Mouse (Mus musculus): ENCODE results near the gene Ogdhl. TPM values are rescaled to one million over a fixed set of nuclear protein-coding genes. Genes with fewer than 3 reads are reported as not detected.

Ogdhl gene
- polyA plus RNA-seq (2014; fragmentation: Nextera tagmentation; extraction: Ambion mirVana) = 17.8 and 19.9 TPM in 2 replicates

GRCm38 (mm10) chr14:32321732-32322685, at the start of gene Ogdhl:
Gene Ogdhl (plus strand): TSS chr14:32322019.
- DNase-seq (ENCODE audit: low spot score) (peak; percentile 94), ATAC-seq (replicated peaks; ENCODE audit: low FRiP score, low TSS enrichment, low read depth) (peak; percentile 88)
- peak within 1 kb of the TSS; percentile 77 for H3K4me2 ChIP-seq (ENCODE audit: low read length)
- no peaks in the 10 kb centered on the region for H3K4me1 ChIP-seq (replicated peaks; ENCODE audit: control insufficient read depth, insufficient read depth, low read length)
- H3K27me3 ChIP-seq (replicated peaks; ENCODE audit: control insufficient read depth, insufficient read depth, low read length) = no peaks in the 10 kb centered on the region
- WGBS = 2% methylated on average over 49 of the region's 50 CpGs
- no peaks in the 10 kb centered on the region for H3K36me3 ChIP-seq (ENCODE audit: control insufficient read depth, insufficient read depth, low read length)
- H3K4me3 ChIP-seq (ENCODE audit: low read depth, low read length) = peak within 1 kb of the TSS; percentile 76
- H3K9me3 ChIP-seq (ENCODE audit: control insufficient read depth, low read length) = no peaks in the 10 kb centered on the region
- H3K27ac ChIP-seq (ENCODE audit: low read depth) = no peak within 1 kb of the TSS
- H3K9ac ChIP-seq (ENCODE audit: low read length) = peak within 1 kb of the TSS; percentile 67

DNA sequence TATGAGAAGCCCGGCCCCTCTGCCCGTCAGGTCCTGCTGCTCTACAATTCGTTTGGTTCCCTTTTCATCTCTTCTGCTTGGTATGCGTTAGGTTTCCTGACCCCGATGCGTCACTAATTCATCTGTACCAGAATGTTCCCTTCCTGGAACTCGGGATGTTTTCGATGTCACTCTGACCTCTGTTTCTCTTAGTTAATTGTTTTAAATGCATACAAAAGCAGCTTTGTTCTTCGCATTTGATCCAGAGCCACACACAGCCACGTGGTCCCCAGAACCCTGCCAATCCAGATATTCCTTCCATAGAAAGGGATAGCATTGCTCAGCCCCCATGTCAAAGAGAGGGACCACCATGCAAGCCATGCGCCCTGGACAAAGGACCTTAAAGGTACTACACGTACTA, 20.2 kb upstream of the Ogdhl start:
- Histone ChIP-seq H3K27me3 (replicated peaks; ENCODE audit: control insufficient read depth, insufficient read depth, low read length) (no peaks in the 10 kb centered on the region), H3K36me3 (ENCODE audit: control insufficient read depth, insufficient read depth, low read length) (peaks cover 22% of the 10 kb centered on the region), H3K27ac (ENCODE audit: low read depth) (no peak overlapping the region), H3K4me1 (replicated peaks; ENCODE audit: control insufficient read depth, insufficient read depth, low read length) (no peaks in the 10 kb centered on the region), H3K9me3 (ENCODE audit: control insufficient read depth, low read length) (no peaks in the 10 kb centered on the region), H3K4me2 (ENCODE audit: low read length) (no peak overlapping the region), H3K9ac (ENCODE audit: low read length) (no peak overlapping the region), H3K4me3 (ENCODE audit: low read depth, low read length) (no peak overlapping the region)
- ATAC-seq (replicated peaks; ENCODE audit: low FRiP score, low TSS enrichment, low read depth) (no peak), DNase-seq (ENCODE audit: low spot score) (no peak)
- WGBS = 74% methylated on average over 12 of the region's 12 CpGs

DNA sequence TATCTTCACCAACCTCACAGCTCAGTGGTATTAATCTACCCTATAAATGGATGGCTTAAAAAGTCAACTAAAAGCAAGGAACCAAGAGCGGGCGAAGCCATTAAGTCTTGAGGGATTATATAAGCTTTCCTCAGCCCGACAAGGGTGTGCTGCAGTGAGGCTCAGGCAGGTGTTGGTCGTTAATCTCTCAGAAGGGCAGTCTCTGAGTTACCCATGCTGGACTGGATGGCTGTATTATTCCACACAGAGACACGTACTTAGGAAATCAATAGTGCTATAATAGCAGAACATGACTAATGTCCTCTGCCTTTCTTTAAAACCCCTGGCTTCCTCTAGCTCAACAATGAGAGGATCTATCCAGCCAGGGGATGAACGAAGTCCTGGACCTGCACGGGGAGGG, 19.4 kb upstream of the Ogdhl start:
- WGBS = 64% methylated on average over 7 of the region's 7 CpGs
- no peaks in the 10 kb centered on the region for H3K4me1 ChIP-seq (replicated peaks; ENCODE audit: control insufficient read depth, insufficient read depth, low read length)
- H3K4me3 ChIP-seq (ENCODE audit: low read depth, low read length) = no peak overlapping the region
- no peak overlapping the region for H3K9ac ChIP-seq (ENCODE audit: low read length)
- H3K27me3 ChIP-seq (replicated peaks; ENCODE audit: control insufficient read depth, insufficient read depth, low read length) = no peaks in the 10 kb centered on the region
- DNase-seq (ENCODE audit: low spot score) (no peak), ATAC-seq (replicated peaks; ENCODE audit: low FRiP score, low TSS enrichment, low read depth) (no peak)
- H3K9me3 ChIP-seq (ENCODE audit: control insufficient read depth, low read length) = no peaks in the 10 kb centered on the region
- H3K27ac ChIP-seq (ENCODE audit: low read depth) = no peak overlapping the region
- H3K36me3 ChIP-seq (ENCODE audit: control insufficient read depth, insufficient read depth, low read length) = peaks cover 14% of the 10 kb centered on the region; the same call in 1 of the 2 replicates
- no peak overlapping the region for H3K4me2 ChIP-seq (ENCODE audit: low read length)

- no peak for DNase-seq (ENCODE audit: low spot score)
- Histone ChIP-seq H3K4me1 (replicated peaks; ENCODE audit: control insufficient read depth, insufficient read depth, low read length) (no peaks in the 10 kb centered on the region), H3K4me3 (ENCODE audit: low read depth, low read length) (no peak overlapping the region), H3K4me2 (ENCODE audit: low read length) (no peak overlapping the region), H3K27ac (ENCODE audit: low read depth) (no peak overlapping the region), H3K27me3 (replicated peaks; ENCODE audit: control insufficient read depth, insufficient read depth, low read length) (no peaks in the 10 kb centered on the region), H3K9me3 (ENCODE audit: control insufficient read depth, low read length) (no peaks in the 10 kb centered on the region), H3K9ac (ENCODE audit: low read length) (no peak overlapping the region), H3K36me3 (ENCODE audit: control insufficient read depth, insufficient read depth, low read length) (no peaks in the 10 kb centered on the region)
- 78% methylated on average over 8 of the region's 8 CpGs for WGBS
- no peak for ATAC-seq (replicated peaks; ENCODE audit: low FRiP score, low TSS enrichment, low read depth)
Measured at GRCm38 (mm10) chr14:32304921-32305320, 16.9 kb upstream of the Ogdhl start.

DNA sequence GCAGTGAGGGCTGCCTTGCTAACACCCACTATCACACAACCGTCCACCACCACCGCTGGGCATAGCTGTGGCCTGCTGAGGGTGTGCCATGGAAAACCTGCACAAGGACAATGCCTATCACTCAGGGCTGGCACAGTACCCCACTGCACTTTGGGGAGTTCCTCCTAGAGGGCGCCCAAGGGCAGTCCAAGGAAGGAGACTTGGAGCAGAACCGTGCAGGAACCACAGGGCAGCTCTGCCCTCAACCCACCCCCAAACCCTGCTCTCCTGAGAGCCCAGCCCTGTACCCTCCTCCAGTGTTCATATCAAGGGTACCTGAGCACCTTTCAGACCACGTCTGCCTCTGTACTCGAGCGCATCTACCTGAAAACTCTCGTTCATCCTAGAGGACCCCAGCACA, 11.9 kb upstream of the Ogdhl start:
- Histone ChIP-seq H3K36me3 (ENCODE audit: control insufficient read depth, insufficient read depth, low read length) (no peaks in the 10 kb centered on the region), H3K27ac (ENCODE audit: low read depth) (no peak overlapping the region), H3K9ac (ENCODE audit: low read length) (no peak overlapping the region), H3K9me3 (ENCODE audit: control insufficient read depth, low read length) (no peaks in the 10 kb centered on the region), H3K4me1 (replicated peaks; ENCODE audit: control insufficient read depth, insufficient read depth, low read length) (no peaks in the 10 kb centered on the region), H3K4me3 (ENCODE audit: low read depth, low read length) (no peak overlapping the region), H3K27me3 (replicated peaks; ENCODE audit: control insufficient read depth, insufficient read depth, low read length) (no peaks in the 10 kb centered on the region), H3K4me2 (ENCODE audit: low read length) (no peak overlapping the region)
- DNase-seq (ENCODE audit: low spot score) (peak; percentile 65), ATAC-seq (replicated peaks; ENCODE audit: low FRiP score, low TSS enrichment, low read depth) (no peak; the same call in 1 of the 2 replicates)
- WGBS = 44% methylated on average over 8 of the region's 8 CpGs

GRCm38 (mm10) chr14:32311381-32312035, 10.3 kb upstream of the Ogdhl start:
- no peak overlapping the region for H3K4me2 ChIP-seq (ENCODE audit: low read length)
- H3K9ac ChIP-seq (ENCODE audit: low read length) = no peak overlapping the region
- H3K27ac ChIP-seq (ENCODE audit: low read depth) = no peak overlapping the region
- DNase-seq (ENCODE audit: low spot score) = no peak
- no peaks in the 10 kb centered on the region for H3K4me1 ChIP-seq (replicated peaks; ENCODE audit: control insufficient read depth, insufficient read depth, low read length)
- ATAC-seq (replicated peaks; ENCODE audit: low FRiP score, low TSS enrichment, low read depth) = no peak
- no peaks in the 10 kb centered on the region for H3K36me3 ChIP-seq (ENCODE audit: control insufficient read depth, insufficient read depth, low read length)
- WGBS = 98% methylated on average over 2 of the region's 2 CpGs
- no peaks in the 10 kb centered on the region for H3K27me3 ChIP-seq (replicated peaks; ENCODE audit: control insufficient read depth, insufficient read depth, low read length)
- no peak overlapping the region for H3K4me3 ChIP-seq (ENCODE audit: low read depth, low read length)
- no peaks in the 10 kb centered on the region for H3K9me3 ChIP-seq (ENCODE audit: control insufficient read depth, low read length)

DNA sequence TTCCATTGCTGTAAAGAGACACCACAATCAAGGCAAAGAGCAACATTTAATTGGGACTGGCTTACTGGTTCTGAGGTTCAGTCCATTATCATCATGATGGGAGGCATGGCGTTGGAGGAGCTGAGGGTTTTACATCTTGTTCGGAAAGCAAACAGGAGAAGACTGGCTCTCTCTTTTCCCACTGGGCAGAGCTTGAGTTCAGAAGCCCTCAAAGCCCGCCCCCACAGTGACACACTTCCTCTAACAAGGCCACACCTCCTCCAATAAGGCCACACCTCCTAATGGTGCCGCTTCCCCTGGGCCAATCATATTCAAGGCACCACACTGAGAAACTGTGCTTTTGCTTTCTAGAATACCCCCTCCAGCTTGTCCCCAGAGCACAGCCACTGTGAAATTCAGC, 4.0 kb upstream of the Ogdhl start:
- no peak overlapping the region for H3K4me2 ChIP-seq (ENCODE audit: low read length)
- no peak overlapping the region for H3K4me3 ChIP-seq (ENCODE audit: low read depth, low read length)
- DNase-seq (ENCODE audit: low spot score) (no peak), ATAC-seq (replicated peaks; ENCODE audit: low FRiP score, low TSS enrichment, low read depth) (no peak)
- no peaks in the 10 kb centered on the region for H3K27me3 ChIP-seq (replicated peaks; ENCODE audit: control insufficient read depth, insufficient read depth, low read length)
- no peak overlapping the region for H3K27ac ChIP-seq (ENCODE audit: low read depth)
- no peaks in the 10 kb centered on the region for H3K36me3 ChIP-seq (ENCODE audit: control insufficient read depth, insufficient read depth, low read length)
- H3K4me1 ChIP-seq (replicated peaks; ENCODE audit: control insufficient read depth, insufficient read depth, low read length) = no peaks in the 10 kb centered on the region
- 4% methylated on average over 4 of the region's 4 CpGs for WGBS
- H3K9me3 ChIP-seq (ENCODE audit: control insufficient read depth, low read length) = no peaks in the 10 kb centered on the region
- no peak overlapping the region for H3K9ac ChIP-seq (ENCODE audit: low read length)

DNA sequence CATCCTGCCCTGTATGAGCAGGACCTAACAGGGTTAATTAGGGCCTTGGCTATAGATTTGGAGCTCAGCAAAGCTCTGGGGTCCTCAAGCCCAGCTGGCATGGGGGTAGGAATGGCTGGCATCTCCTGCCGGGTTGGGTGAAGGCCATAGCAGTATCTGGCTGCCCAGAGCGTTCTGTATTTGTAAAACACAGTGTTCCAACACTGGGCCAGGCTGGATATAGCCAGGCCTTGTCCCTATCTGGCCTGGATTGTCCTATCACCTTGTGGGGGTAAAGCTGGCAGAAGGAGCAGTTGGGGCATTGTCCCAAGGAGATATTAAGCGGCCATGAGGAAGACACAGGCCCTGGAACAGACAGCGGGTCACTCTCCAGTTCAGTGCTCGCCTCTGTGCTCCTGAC, 1.4 kb downstream of the Ogdhl start:
- DNase-seq (ENCODE audit: low spot score) (no peak), ATAC-seq (replicated peaks; ENCODE audit: low FRiP score, low TSS enrichment, low read depth) (no peak)
- Histone ChIP-seq H3K4me3 (ENCODE audit: low read depth, low read length) (no peak overlapping the region), H3K9ac (ENCODE audit: low read length) (no peak overlapping the region), H3K4me1 (replicated peaks; ENCODE audit: control insufficient read depth, insufficient read depth, low read length) (no peaks in the 10 kb centered on the region), H3K9me3 (ENCODE audit: control insufficient read depth, low read length) (no peaks in the 10 kb centered on the region), H3K27me3 (replicated peaks; ENCODE audit: control insufficient read depth, insufficient read depth, low read length) (no peaks in the 10 kb centered on the region), H3K4me2 (ENCODE audit: low read length) (no peak overlapping the region), H3K36me3 (ENCODE audit: control insufficient read depth, insufficient read depth, low read length) (no peaks in the 10 kb centered on the region), H3K27ac (ENCODE audit: low read depth) (no peak overlapping the region)
- 88% methylated on average over 5 of the region's 5 CpGs for WGBS

All from intestine, embryonic 14.5 days (tissue).